Mouse (Mus musculus) midbrain, postnatal 0 days (tissue): ENCODE measurements around the gene Raver2. TPM values are rescaled to one million over a fixed set of nuclear protein-coding genes. Genes with fewer than 3 reads are reported as not detected.
A peak's percentile ranks its signal among the peaks of the same experiment; 100 is the strongest.

Experiments
- ATAC-seq: fragments of 200-750 bp; cut with Nextera tagmentation; 2 replicates; pipeline ENCODE4 v1.8.0; 2017; ENCODE audit warnings: moderate number of reproducible peaks, mild to moderate bottlenecking, moderate TSS enrichment, moderate library complexity; ENCODE audit not compliant: low FRiP score
- DNase-seq: peaks from one replicate; pipeline ENCODE4 v3.0.0-alpha.2; 2015; ENCODE audit warnings: low spot score
- H3K27ac ChIP-seq: fragments of 300-500 bp; sonication (generic); 2 replicates; pipeline ENCODE4 v1.5.1; 2014; ENCODE audit warnings: low read depth, mild to moderate bottlenecking, low read length, mixed read lengths
- H3K27me3 ChIP-seq: fragments of 300-500 bp; sonication (generic); 2 replicates; pipeline ENCODE4 v1.6.1; 2014; ENCODE audit warnings: low read length, control low read depth, mixed read lengths; ENCODE audit not compliant: insufficient read depth
- H3K36me3 ChIP-seq: fragments of 300-500 bp; sonication (generic); 2 replicates; pipeline ENCODE4 v1.6.1; 2014; ENCODE audit warnings: low read length, control low read depth, mixed read lengths; ENCODE audit not compliant: insufficient read depth
- H3K4me1 ChIP-seq: fragments of 300-500 bp; sonication (generic); 2 replicates; pipeline ENCODE4 v1.6.1; 2014; ENCODE audit warnings: mild to moderate bottlenecking, control low read depth, antibody characterized with exemption, low read length, mixed read lengths; ENCODE audit not compliant: insufficient read depth
- H3K4me2 ChIP-seq: fragments of 300-500 bp; sonication (generic); 2 replicates; pipeline ENCODE4 v1.6.1; 2014; ENCODE audit warnings: low read depth, mild to moderate bottlenecking, low read length, mixed read lengths; ENCODE audit not compliant: poor library complexity, severe bottlenecking
- H3K4me3 ChIP-seq: fragments of 300-500 bp; sonication (generic); 2 replicates; pipeline ENCODE4 v1.5.1; 2014; ENCODE audit warnings: low read depth, mild to moderate bottlenecking, low read length, moderate library complexity
- H3K9ac ChIP-seq: fragments of 300-500 bp; sonication (generic); replicated peaks from 2 replicates; pipeline ENCODE4 v1.6.1; 2014; ENCODE audit warnings: mild to moderate bottlenecking, low read length, moderate library complexity, mixed read lengths; ENCODE audit not compliant: poor library complexity, severe bottlenecking
- H3K9me3 ChIP-seq: fragments of 300-500 bp; sonication (generic); 2 replicates; pipeline ENCODE4 v1.6.1; 2016; ENCODE audit warnings: low read length, control low read depth
- CTCF ChIP-seq: IDR thresholded peaks from 2 replicates; pipeline ENCODE4 v1.5.1; 2016; ENCODE audit warnings: antibody characterized with exemption, mild to moderate bottlenecking
- WGBS: fragments of 180-500 bp; shearing (Covaris S2); extraction: QIAGEN DNeasy Blood & Tissue Kit; methylation state at CpG from one replicate; pipeline ENCODE4 v1.1.7; 2014; 5-methylcytosine and 5-hydroxymethylcytosine counted together
- polyA plus RNA-seq: library from polyadenylated mRNA; unstranded; fragments of >200 nt; fragmentation: Nextera tagmentation; extraction: Ambion mirVana; gene quantifications from 2 replicates; pipeline ENCODE4 v1.2.1, GENCODE M21; 2015
- total RNA-seq: library from RNA; depleted of rRNA; stranded (reverse); fragments of >200 nt; gene quantifications from 2 replicates; pipeline ENCODE4 v1.2.3, GENCODE M21; 2014

The Raver2 gene
- total and polyA plus RNA-seq, 2 experiments from 2014 or later, result 4.8 to 19.7 TPM

- peak; percentile 85 for ATAC-seq
- H3K9ac ChIP-seq, result no peak overlapping the region
- H3K4me3 ChIP-seq, result no peak overlapping the region
- H3K4me1 ChIP-seq, result 0 out of 2 replicates have a peak, but pooled peaks cover 3% of the 10 kb centered on the region
- no peaks in the 10 kb centered on the region for H3K9me3 ChIP-seq
- WGBS, result 48% methylated on average over 6 of the region's 6 CpGs
- DNase-seq, result peak; percentile 84
- TF ChIP-seq CTCF, result peak; percentile 85
- peaks cover 37% of the 10 kb centered on the region for H3K36me3 ChIP-seq
- H3K4me2 ChIP-seq, result no peak overlapping the region
- no peak overlapping the region for H3K27ac ChIP-seq
- H3K27me3 ChIP-seq, result no peaks in the 10 kb centered on the region
Measured at GRCm38 (mm10) chr4:101168189-101168778, 99.5 kb downstream of the Raver2 start.

GRCm38 (mm10) chr4:101172738-101173137, 104.0 kb downstream of the Raver2 start:
- Histone ChIP-seq H3K27me3 (no peaks in the 10 kb centered on the region), H3K4me1 (0 out of 2 replicates have a peak, but pooled peaks cover 3% of the 10 kb centered on the region), H3K9ac (no peak overlapping the region), H3K9me3 (no peaks in the 10 kb centered on the region), H3K4me3 (no peak overlapping the region), H3K4me2 (no peak overlapping the region), H3K36me3 (peaks cover 36% of the 10 kb centered on the region), H3K27ac (no peak overlapping the region)
- no peak for ATAC-seq
- WGBS, result 88% methylated on average over 2 of the region's 2 CpGs
- DNase-seq, result no peak
- no peak for TF ChIP-seq CTCF

- Histone ChIP-seq H3K27me3 (no peaks in the 10 kb centered on the region), H3K4me1 (no peaks in the 10 kb centered on the region), H3K4me2 (no peak overlapping the region), H3K9ac (no peak overlapping the region), H3K27ac (no peak overlapping the region), H3K9me3 (no peaks in the 10 kb centered on the region), H3K36me3 (peaks cover 31% of the 10 kb centered on the region), H3K4me3 (no peak overlapping the region)
- no peak for TF ChIP-seq CTCF
- WGBS, result 80% methylated on average over 10 of the region's 10 CpGs
- DNase-seq (no peak), ATAC-seq (no peak)
Measured at GRCm38 (mm10) chr4:101174916-101175625, 106.3 kb downstream of the Raver2 start.

GRCm38 (mm10) chr4:101176123-101176522, 107.3 kb downstream of the Raver2 start:
- H3K9ac ChIP-seq, result no peak overlapping the region
- DNase-seq, result no peak
- H3K4me3 ChIP-seq, result no peak overlapping the region
- no peaks in the 10 kb centered on the region for H3K9me3 ChIP-seq
- H3K27me3 ChIP-seq, result no peaks in the 10 kb centered on the region
- H3K27ac ChIP-seq, result no peak overlapping the region
- peaks cover 23% of the 10 kb centered on the region for H3K36me3 ChIP-seq
- 80% methylated on average over 6 of the region's 6 CpGs for WGBS
- no peak for TF ChIP-seq CTCF
- ATAC-seq, result no peak
- no peak overlapping the region for H3K4me2 ChIP-seq
- no peaks in the 10 kb centered on the region for H3K4me1 ChIP-seq

- Histone ChIP-seq H3K36me3 (peaks cover 19% of the 10 kb centered on the region), H3K27me3 (no peaks in the 10 kb centered on the region), H3K9ac (no peak overlapping the region), H3K4me1 (no peaks in the 10 kb centered on the region), H3K27ac (no peak overlapping the region), H3K9me3 (no peaks in the 10 kb centered on the region), H3K4me3 (no peak overlapping the region), H3K4me2 (no peak overlapping the region)
- ATAC-seq (no peak), DNase-seq (no peak)
- WGBS, result 92% methylated on average over 3 of the region's 3 CpGs
- TF ChIP-seq CTCF, result no peak
Measured at GRCm38 (mm10) chr4:101177796-101178195, 109.0 kb downstream of the Raver2 start.

GRCm38 (mm10) chr4:101179076-101179475, 110.3 kb downstream of the Raver2 start:
- TF ChIP-seq CTCF, result no peak
- H3K36me3 ChIP-seq, result peaks cover 13% of the 10 kb centered on the region
- H3K9me3 ChIP-seq, result no peaks in the 10 kb centered on the region
- H3K9ac ChIP-seq, result no peak overlapping the region
- ATAC-seq (no peak), DNase-seq (no peak)
- no peaks in the 10 kb centered on the region for H3K27me3 ChIP-seq
- no peak overlapping the region for H3K4me2 ChIP-seq
- no peak overlapping the region for H3K27ac ChIP-seq
- no peak overlapping the region for H3K4me3 ChIP-seq
- no peaks in the 10 kb centered on the region for H3K4me1 ChIP-seq
- WGBS, result 78% methylated on average over 5 of the region's 5 CpGs
